Mouse (Mus musculus) embryonic fibroblast, embryonic 13.5 days (primary cell): ENCODE data around the gene Exoc4. TPM values are rescaled to one million over a fixed set of nuclear protein-coding genes. Genes with fewer than 3 reads are reported as not detected.
A peak's percentile ranks its signal among the peaks of the same experiment; 100 is the strongest.

Experiments
- H3K27ac ChIP-seq: 2 replicates; pipeline ENCODE4 v1.5.1; 2012; ENCODE audit warnings: low read length, control low read depth, inconsistent platforms; ENCODE audit not compliant: insufficient read depth
- H3K4me1 ChIP-seq: 2 replicates; pipeline ENCODE4 v1.6.1; 2011; ENCODE audit warnings: low read length; ENCODE audit not compliant: control insufficient read depth, insufficient read depth
- H3K4me3 ChIP-seq: 2 replicates; pipeline ENCODE4 v1.5.1; 2011; ENCODE audit warnings: mild to moderate bottlenecking, control low read depth, low read length; ENCODE audit not compliant: insufficient read depth
- CTCF ChIP-seq: IDR thresholded peaks from 2 replicates; pipeline ENCODE4 v1.5.1; 2011; ENCODE audit warnings: mild to moderate bottlenecking, control low read depth, low read length, moderate library complexity, borderline replicate concordance; ENCODE audit not compliant: insufficient read depth
- POLR2A ChIP-seq: IDR thresholded peaks from 2 replicates; pipeline ENCODE4 v1.6.1; 2011; ENCODE audit warnings: low read depth, mild to moderate bottlenecking, control low read depth, low read length, moderate library complexity
- polyA plus RNA-seq: library from polyadenylated mRNA; stranded (reverse); fragments of >200 nt; gene quantifications from 2 replicates; pipeline ENCODE4 v1.2.4, GENCODE M21; 2011; ENCODE audit warnings: low read depth; ENCODE audit not compliant: missing spikeins, insufficient read length

Exoc4 gene
- polyA plus RNA-seq, result 121 and 130 TPM in 2 replicates

GRCm38 (mm10) chr6:33248894-33249758, at the start of gene Exoc4:
TSS of gene Exoc4 (plus strand) at chr6:33249085.
- Histone ChIP-seq H3K4me3 (peak within 1 kb of the TSS; percentile 94), H3K4me1 (peaks cover 6% of the 10 kb centered on the region; the same call in 1 of the 2 replicates), H3K27ac (peak within 1 kb of the TSS; percentile 67)
- peak; percentile 79 for TF ChIP-seq POLR2A
- TF ChIP-seq CTCF, result no peak

- Histone ChIP-seq H3K4me3 (no peak overlapping the region), H3K27ac (no peak overlapping the region), H3K4me1 (no peaks in the 10 kb centered on the region)
- no peak for TF ChIP-seq CTCF
- TF ChIP-seq POLR2A, result no peak
These were observed 30.1 kb upstream of the Exoc4 start for GRCm38 (mm10) chr6:33218780-33219179.

DNA sequence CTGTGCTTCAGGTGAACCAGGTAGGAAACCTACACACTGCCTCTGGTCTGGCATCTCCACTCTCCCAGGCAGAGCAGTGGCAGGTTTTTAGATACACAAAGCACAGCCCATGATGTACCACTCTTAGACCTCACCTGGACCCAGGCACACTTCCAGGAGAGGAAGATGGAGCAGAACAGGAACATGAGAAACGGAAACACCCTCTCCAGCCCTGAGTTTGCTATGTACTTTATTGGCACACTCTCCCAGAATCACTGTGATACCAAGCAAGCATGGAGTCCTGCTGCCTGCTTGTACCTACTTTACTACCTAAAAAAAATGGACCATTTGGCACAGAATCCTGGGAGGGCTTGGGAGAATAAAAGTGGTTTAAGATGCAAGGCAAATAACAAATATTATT, 22.2 kb upstream of the Exoc4 start:
- no peaks in the 10 kb centered on the region for H3K4me1 ChIP-seq
- no peak overlapping the region for H3K27ac ChIP-seq
- H3K4me3 ChIP-seq, result no peak overlapping the region
- TF ChIP-seq CTCF (no peak), POLR2A (no peak)

- Histone ChIP-seq H3K27ac (no peak overlapping the region), H3K4me3 (no peak overlapping the region), H3K4me1 (no peaks in the 10 kb centered on the region)
- no peak for TF ChIP-seq POLR2A
- TF ChIP-seq CTCF, result no peak
These were observed 21.5 kb upstream of the Exoc4 start for GRCm38 (mm10) chr6:33227371-33227770.

- no peak overlapping the region for H3K4me3 ChIP-seq
- no peak overlapping the region for H3K27ac ChIP-seq
- no peak for TF ChIP-seq POLR2A
- no peak for TF ChIP-seq CTCF
- no peaks in the 10 kb centered on the region for H3K4me1 ChIP-seq
These were observed 7.6 kb upstream of the Exoc4 start for GRCm38 (mm10) chr6:33241250-33241649.

- no peaks in the 10 kb centered on the region for H3K4me1 ChIP-seq
- H3K27ac ChIP-seq, result no peak overlapping the region
- no peak overlapping the region for H3K4me3 ChIP-seq
- no peak for TF ChIP-seq CTCF
- no peak for TF ChIP-seq POLR2A
These were observed 4.3 kb upstream of the Exoc4 start for GRCm38 (mm10) chr6:33244546-33244945.

- Histone ChIP-seq H3K4me3 (no peak overlapping the region), H3K27ac (no peak overlapping the region), H3K4me1 (peaks cover 6% of the 10 kb centered on the region; the same call in 1 of the 2 replicates)
- TF ChIP-seq POLR2A, result no peak
- TF ChIP-seq CTCF, result no peak
These were observed 1.7 kb upstream of the Exoc4 start for GRCm38 (mm10) chr6:33247146-33247545.

GRCm38 (mm10) chr6:33247576-33248355, 1.1 kb upstream of the Exoc4 start:
- TF ChIP-seq POLR2A (no peak), CTCF (no peak)
- Histone ChIP-seq H3K4me1 (peaks cover 6% of the 10 kb centered on the region; the same call in 1 of the 2 replicates), H3K4me3 (no peak overlapping the region), H3K27ac (no peak overlapping the region)

DNA sequence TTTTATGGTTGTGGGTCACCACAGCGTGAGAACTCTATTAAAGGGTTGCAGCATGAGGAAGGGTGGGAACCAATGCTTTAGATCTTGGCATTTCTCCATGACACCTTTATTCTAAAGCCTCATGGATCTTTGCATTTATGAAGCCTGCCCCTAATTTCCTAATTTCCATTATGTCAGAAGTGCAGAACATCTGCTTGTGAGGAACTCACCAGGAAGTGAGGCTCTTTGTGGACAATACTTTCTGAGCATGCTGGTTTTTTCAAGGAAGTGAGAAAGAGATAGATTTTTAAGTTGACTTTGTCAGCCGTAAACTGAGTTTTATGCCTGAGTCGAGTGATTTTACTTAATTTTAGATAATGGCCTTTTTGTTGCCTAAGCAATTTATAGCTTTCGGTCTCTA, 7.8 kb downstream of the Exoc4 start:
- H3K4me1 ChIP-seq, result 0 out of 2 replicates have a peak, but pooled peaks cover 3% of the 10 kb centered on the region
- no peak overlapping the region for H3K4me3 ChIP-seq
- TF ChIP-seq CTCF, result no peak
- TF ChIP-seq POLR2A, result no peak
- H3K27ac ChIP-seq, result no peak overlapping the region
